Mouse (Mus musculus): ENCODE data around the gene Ccdc136.

GRCm38 (mm10) chr6:29359386-29359785, 36.7 kb upstream of the Ccdc136 start:
- TF ChIP-seq MEF2A (IDR thresholded peaks at IDR 0.05; ENCODE audit: extremely low read depth, insufficient replicate concordance, low read depth, low read length, poor library complexity, severe bottlenecking) (no peak), USF1 (IDR thresholded peaks at IDR 0.05; ENCODE audit: low read depth, low read length) (no peak), EP300 (IDR thresholded peaks at IDR 0.05; ENCODE audit: low read depth in 1 of 2, low read length in 2 of 2) (no peak)
